Mouse (Mus musculus): Measurements from ENCODE around the gene Pomgnt1. TPM values are rescaled to one million over a fixed set of nuclear protein-coding genes. Genes with fewer than 3 reads are reported as not detected.

Pomgnt1 gene
- 36.1 and 40.1 TPM in 2 replicates for polyA plus RNA-seq (2012; rRNA removed)

DNA sequence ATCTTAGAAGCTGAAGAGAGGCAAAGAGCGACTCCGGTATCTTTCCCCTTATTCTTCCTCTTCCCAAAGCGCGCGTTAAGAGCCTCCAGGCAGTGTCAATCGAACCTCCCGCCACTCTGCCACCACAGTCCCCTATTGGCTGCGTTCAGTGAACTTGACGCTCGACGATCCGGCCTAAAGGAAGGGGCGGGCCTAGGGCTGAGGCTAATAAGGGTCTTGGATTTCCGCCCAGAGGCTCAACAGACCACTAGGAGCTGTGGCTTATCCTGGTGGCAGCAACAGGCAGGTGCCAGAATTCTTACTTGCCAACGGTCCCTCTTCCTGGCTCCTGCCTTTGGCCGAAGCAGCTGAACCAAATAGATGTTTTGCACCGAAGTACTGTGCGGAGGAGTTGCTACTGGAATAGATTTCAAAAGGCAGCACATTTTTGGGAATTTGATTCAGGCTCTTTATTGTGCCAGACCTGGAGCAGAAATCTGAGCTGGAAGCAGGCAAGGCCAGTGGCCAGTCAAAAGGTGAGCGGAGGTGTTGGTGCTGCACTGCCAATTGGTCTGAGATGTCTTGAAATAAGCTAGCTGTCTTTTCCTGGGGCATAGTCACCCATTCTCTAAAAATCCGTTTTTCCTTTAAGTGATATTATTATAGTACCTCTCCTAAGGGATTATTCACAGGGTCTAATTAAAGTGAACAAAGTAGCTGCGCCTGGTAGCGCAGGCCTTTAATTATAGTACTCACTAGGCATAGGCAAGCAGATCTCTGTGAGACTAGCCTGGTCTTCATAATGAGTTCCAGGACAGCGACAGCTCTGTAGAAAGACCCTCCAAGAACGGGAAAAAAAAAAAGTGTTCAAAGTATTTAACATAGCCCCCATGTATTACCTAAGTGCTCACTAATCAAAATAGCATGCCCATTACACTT lies at the start of gene Pomgnt1, which contains the start of gene Rad54l:
Gene Pomgnt1 (plus strand): TSS at position 239 of the 918 bp plus-strand sequence.
Gene Rad54l (minus strand): TSS at position 89 of the 918 bp plus-strand sequence.
- Histone ChIP-seq H3K27me3 (ENCODE audit: control insufficient read depth, insufficient read depth, low read length) (no peaks in the 10 kb centered on the region), H3K27ac (ENCODE audit: control insufficient read depth, insufficient read depth, low read length) (no peak within 1 kb of the TSS; the same call in 1 of the 2 replicates)
- DNase-seq = peak; percentile 79

DNA sequence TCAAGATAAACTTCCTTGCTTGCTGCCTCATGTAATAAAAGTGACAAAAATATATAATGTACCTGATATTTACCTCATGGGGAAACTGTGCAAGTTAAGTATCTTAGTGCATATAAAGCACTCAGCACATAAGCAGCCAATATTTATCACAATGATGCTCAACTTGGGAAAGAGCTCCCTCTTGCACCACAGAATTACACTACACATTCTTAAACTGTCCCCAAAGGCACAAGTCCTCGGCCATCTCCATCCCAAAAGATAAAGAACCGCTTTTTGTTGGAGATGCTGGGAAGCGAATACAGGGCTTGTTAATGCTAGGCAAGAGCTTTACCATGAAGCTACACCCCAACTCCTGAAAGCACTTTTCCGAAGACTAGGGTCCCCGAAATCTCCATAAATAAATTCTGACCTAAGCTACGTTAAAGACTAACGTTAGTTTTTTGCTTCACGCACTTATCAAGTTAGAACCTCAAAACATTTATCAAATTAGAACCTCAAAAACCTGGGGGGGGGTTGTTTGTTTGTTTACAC lies 49.4 kb upstream of the Pomgnt1 start:
- Histone ChIP-seq H3K4me3 (ENCODE audit: control insufficient read depth, insufficient read depth, low read length) (peak overlapping the region; percentile 90; the same call in 1 of the 2 replicates), H3K4me1 (replicated peaks; ENCODE audit: control insufficient read depth, insufficient read depth, low read length) (peaks cover 15% of the 10 kb centered on the region), H3K27me3 (ENCODE audit: control insufficient read depth, insufficient read depth, low read length) (no peaks in the 10 kb centered on the region), H3K36me3 (ENCODE audit: control insufficient read depth, insufficient read depth, low read length) (peaks cover 11% of the 10 kb centered on the region), H3K27ac (ENCODE audit: control insufficient read depth, insufficient read depth, low read length) (no peak overlapping the region)
- under 1% methylated on average over 8 of the region's 8 CpGs for WGBS
- DNase-seq = peak; percentile 23
- no peak for TF ChIP-seq CTCF (IDR thresholded peaks at IDR 0.05; ENCODE audit: borderline replicate concordance, control insufficient read depth, extremely low read depth, insufficient read depth, low read length, poor library complexity)
- no peak for TF ChIP-seq POLR2A (IDR thresholded peaks at IDR 0.05; ENCODE audit: control insufficient read depth, extremely low read depth, insufficient read depth, low read length, poor library complexity)

More for the DNA sequence above, at the start of gene Pomgnt1, which contains the start of gene Rad54l:
- Histone ChIP-seq H3K4me1 (replicated peaks; ENCODE audit: control insufficient read depth, insufficient read depth, low read length) (peaks cover 7% of the 10 kb centered on the region), H3K36me3 (ENCODE audit: control insufficient read depth, insufficient read depth, low read length) (no peaks in the 10 kb centered on the region), H3K4me3 (ENCODE audit: control insufficient read depth, insufficient read depth, low read length) (peak within 1 kb of the TSS; percentile 100)
- 5% methylated on average over 24 of the region's 24 CpGs for WGBS
- TF ChIP-seq POLR2A (IDR thresholded peaks at IDR 0.05; ENCODE audit: control insufficient read depth, extremely low read depth, insufficient read depth, low read length, poor library complexity) = 0 out of 2 replicates have a peak, but pooled peaks have one; percentile 16
- no peak for TF ChIP-seq CTCF (IDR thresholded peaks at IDR 0.05; ENCODE audit: borderline replicate concordance, control insufficient read depth, extremely low read depth, insufficient read depth, low read length, poor library complexity)

DNA sequence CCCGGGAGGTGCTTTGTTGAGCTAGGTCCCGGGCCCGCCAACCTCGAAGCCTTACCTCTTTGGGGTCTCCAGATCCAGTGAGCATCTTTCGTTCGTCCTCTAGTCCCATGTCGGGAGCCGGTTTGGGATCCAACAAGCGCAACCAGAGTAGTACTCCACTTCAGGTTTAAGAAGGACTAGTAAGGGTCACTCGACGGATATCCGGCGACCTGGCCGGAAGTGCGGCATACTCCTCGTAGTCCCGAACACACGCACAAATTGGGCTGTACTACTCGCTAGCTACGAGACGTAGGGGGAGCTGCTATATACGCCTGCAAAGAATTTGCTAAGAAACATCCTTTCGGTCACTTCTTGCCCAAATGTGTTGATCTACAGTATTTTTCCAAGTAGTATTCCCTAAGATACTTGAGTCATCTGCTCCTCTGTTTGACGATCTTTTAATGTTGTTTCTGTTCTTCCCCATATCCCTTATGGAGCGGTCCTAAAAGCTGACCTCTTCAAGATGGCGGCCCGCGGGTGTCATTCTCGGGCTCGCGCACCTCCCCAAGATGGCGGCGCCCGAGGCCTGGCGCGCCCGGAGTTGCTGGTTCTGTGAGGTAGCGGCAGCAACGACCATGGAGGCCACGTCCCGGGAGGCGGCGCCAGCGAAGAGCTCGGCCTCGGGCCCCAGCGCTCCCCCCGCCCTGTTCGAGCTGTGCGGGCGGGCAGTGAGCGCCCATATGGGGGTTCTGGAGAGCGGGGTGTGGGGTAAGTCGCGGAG lies 48.6 kb upstream of the Pomgnt1 start, which contains the start of the genes Uqcrh and Lrrc41:
Gene Uqcrh (minus strand): TSS at position 211 of the 760 bp plus-strand sequence.
Gene Lrrc41 (plus strand): TSS at position 409 of the 760 bp plus-strand sequence.
- DNase-seq = peak; percentile 90
- under 1% methylated on average over 55 of the region's 55 CpGs for WGBS
- peak within 1 kb of the TSS; percentile 91 for H3K4me3 ChIP-seq (ENCODE audit: control insufficient read depth, insufficient read depth, low read length)
- peaks cover 15% of the 10 kb centered on the region for H3K4me1 ChIP-seq (replicated peaks; ENCODE audit: control insufficient read depth, insufficient read depth, low read length)
- H3K27me3 ChIP-seq (ENCODE audit: control insufficient read depth, insufficient read depth, low read length) = no peaks in the 10 kb centered on the region
- H3K36me3 ChIP-seq (ENCODE audit: control insufficient read depth, insufficient read depth, low read length) = peaks cover 3% of the 10 kb centered on the region
- TF ChIP-seq POLR2A (IDR thresholded peaks at IDR 0.05; ENCODE audit: control insufficient read depth, extremely low read depth, insufficient read depth, low read length, poor library complexity) (peak; percentile 77), CTCF (IDR thresholded peaks at IDR 0.05; ENCODE audit: borderline replicate concordance, control insufficient read depth, extremely low read depth, insufficient read depth, low read length, poor library complexity) (peak; percentile 40; the same call in 1 of the 2 replicates)
- peak within 1 kb of the TSS; percentile 27; the same call in 1 of the 2 replicates for H3K27ac ChIP-seq (ENCODE audit: control insufficient read depth, insufficient read depth, low read length)

DNA sequence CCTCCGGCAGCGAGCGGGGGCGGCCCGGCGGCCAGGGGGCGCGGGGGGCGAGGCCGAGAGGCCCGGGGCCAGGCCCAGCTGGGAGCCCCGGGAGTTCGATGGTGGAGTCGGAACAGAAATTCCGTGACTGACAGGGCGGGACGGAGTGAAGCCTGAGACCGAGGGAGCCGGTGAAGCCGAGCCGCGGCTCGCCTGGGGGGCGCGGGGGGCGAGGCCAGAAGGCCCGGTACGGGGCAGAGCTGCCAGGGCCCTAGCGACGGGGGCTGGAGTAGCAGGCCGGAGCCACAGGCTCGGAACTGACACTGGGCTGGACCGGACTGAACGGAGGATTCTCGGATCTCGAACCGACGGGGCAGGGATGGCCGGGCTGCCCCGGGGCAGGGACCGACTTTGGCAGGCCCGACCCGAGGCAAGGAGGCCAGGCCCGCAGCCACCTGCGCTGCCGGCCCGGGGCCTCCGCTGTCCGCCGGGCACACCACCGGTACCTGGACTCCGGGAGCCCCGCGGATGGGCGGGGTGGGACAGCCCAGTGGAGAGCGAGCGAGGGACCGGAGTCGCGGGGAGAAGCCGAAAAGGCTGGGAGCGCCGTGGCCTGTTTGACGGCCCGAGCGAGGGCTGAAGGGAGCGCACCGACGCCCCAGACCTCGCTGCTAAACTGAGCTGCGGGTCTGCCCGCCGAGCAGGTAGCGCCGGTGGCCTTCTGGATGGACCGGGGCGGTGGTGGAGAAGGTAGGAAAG lies 47.8 kb upstream of the Pomgnt1 start:
- Histone ChIP-seq H3K27ac (ENCODE audit: control insufficient read depth, insufficient read depth, low read length) (no peak overlapping the region), H3K4me1 (replicated peaks; ENCODE audit: control insufficient read depth, insufficient read depth, low read length) (peaks cover 15% of the 10 kb centered on the region), H3K36me3 (ENCODE audit: control insufficient read depth, insufficient read depth, low read length) (peaks cover under 1% of the 10 kb centered on the region), H3K27me3 (ENCODE audit: control insufficient read depth, insufficient read depth, low read length) (no peaks in the 10 kb centered on the region), H3K4me3 (ENCODE audit: control insufficient read depth, insufficient read depth, low read length) (peak overlapping the region; percentile 91)
- no peak for TF ChIP-seq POLR2A (IDR thresholded peaks at IDR 0.05; ENCODE audit: control insufficient read depth, extremely low read depth, insufficient read depth, low read length, poor library complexity)
- TF ChIP-seq CTCF (IDR thresholded peaks at IDR 0.05; ENCODE audit: borderline replicate concordance, control insufficient read depth, extremely low read depth, insufficient read depth, low read length, poor library complexity) = 0 out of 2 replicates have a peak, but pooled peaks have one; percentile 4
- 1% methylated on average over 74 of the region's 77 CpGs for WGBS
- peak; percentile 67 for DNase-seq

DNA sequence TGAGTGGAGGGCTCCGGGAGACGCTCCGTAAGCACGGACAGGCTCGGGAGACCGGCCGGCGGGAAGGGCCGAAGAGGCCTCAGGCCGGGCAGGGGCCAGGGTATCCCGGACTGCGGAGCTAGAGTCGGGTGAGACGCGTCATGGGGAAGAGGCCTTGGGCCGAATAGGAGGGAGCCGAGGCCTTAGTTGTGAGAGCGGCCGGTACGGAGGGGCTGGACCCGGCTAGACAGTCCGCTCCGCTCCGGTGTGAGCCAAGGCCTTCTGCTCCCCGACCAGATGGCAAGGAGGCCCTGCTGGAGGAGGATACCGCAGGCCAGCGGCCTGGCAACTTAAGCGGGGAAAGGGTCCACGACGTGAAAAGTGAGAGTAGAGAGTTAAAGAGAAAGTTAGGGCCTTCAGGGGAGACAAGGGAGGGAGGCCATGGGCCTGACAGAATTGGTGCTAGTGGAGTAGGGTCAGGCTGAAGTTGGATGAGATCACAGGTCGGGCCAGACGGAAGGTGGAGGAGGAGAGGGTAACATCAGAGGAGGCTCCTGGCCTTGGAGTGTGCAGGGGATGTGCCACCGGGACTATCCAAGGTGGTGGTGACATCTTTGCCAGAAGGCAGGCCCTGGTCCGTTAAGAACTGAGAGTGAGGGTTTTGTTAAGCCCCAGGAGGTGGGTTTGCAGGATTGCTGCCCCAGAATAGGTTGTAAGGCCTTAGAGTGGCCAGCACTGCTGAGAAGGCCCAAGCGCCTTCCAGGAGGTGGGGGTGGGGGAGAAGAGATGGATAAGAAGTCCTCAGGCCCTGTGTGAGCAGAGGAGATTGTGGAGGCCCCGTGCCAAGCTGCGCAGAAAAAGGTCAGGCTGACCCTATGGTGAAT lies 47.0 kb upstream of the Pomgnt1 start:
- TF ChIP-seq CTCF (IDR thresholded peaks at IDR 0.05; ENCODE audit: borderline replicate concordance, control insufficient read depth, extremely low read depth, insufficient read depth, low read length, poor library complexity) (no peak), POLR2A (IDR thresholded peaks at IDR 0.05; ENCODE audit: control insufficient read depth, extremely low read depth, insufficient read depth, low read length, poor library complexity) (0 out of 2 replicates have a peak, but pooled peaks have one; percentile 27)
- H3K4me1 ChIP-seq (replicated peaks; ENCODE audit: control insufficient read depth, insufficient read depth, low read length) = peaks cover 15% of the 10 kb centered on the region
- no peak for DNase-seq

More for the DNA sequence above, 47.0 kb upstream of the Pomgnt1 start:
- H3K36me3 ChIP-seq (ENCODE audit: control insufficient read depth, insufficient read depth, low read length) = peaks cover 9% of the 10 kb centered on the region
- 8% methylated on average over 37 of the region's 37 CpGs for WGBS
- peak overlapping the region; percentile 91 for H3K4me3 ChIP-seq (ENCODE audit: control insufficient read depth, insufficient read depth, low read length)
- no peaks in the 10 kb centered on the region for H3K27me3 ChIP-seq (ENCODE audit: control insufficient read depth, insufficient read depth, low read length)
- H3K27ac ChIP-seq (ENCODE audit: control insufficient read depth, insufficient read depth, low read length) = no peak overlapping the region
